Mouse (Mus musculus) adrenal gland, postnatal 14 days (tissue): ENCODE data around the gene Gm40460. TPM values are rescaled to one million over a fixed set of nuclear protein-coding genes. Genes with fewer than 3 reads are reported as not detected.

ENCODE experiments used
- total RNA-seq: library from RNA; stranded (reverse); gene quantifications from 2 replicates; pipeline ENCODE4 v1.2.3, GENCODE M21; 2021

The Gm40460 gene
- total RNA-seq, 1 experiment from 2014 or later: not detected

Other genes with a start within 250 kb of the Gm40460 start
- gene Mob2, start 180.0 kb downstream of the Gm40460 start, total RNA-seq: 47.4 and 48.6 TPM in 2 replicates
- gene Dusp8, start 145.2 kb downstream of the Gm40460 start, total RNA-seq: 7.3 and 8.4 TPM in 2 replicates
- not detected in 2 replicates for gene Gm45618, start 120.3 kb downstream of the Gm40460 start, total RNA-seq
- gene Gm39115, start 105.0 kb downstream of the Gm40460 start, total RNA-seq: not detected in 2 replicates
- not detected in 2 replicates for gene Gm45337, start 96.5 kb downstream of the Gm40460 start, total RNA-seq
- not detected in 2 replicates for gene Gm29735, start 84.0 kb downstream of the Gm40460 start, total RNA-seq
- not detected in 2 replicates for gene Gm4553, start 75.3 kb downstream of the Gm40460 start, total RNA-seq
- not detected in 2 replicates for gene Krtap5-2, start 65.1 kb downstream of the Gm40460 start, total RNA-seq
- gene Gm10153, start 50.7 kb downstream of the Gm40460 start, total RNA-seq: not detected in 2 replicates
- not detected in 2 replicates for gene Krtap5-3, start 39.7 kb downstream of the Gm40460 start, total RNA-seq
- gene Gm7579, start 29.2 kb downstream of the Gm40460 start, total RNA-seq: not detected in 2 replicates
- not detected in 2 replicates for gene Krtap5-5, start 11.1 kb downstream of the Gm40460 start, total RNA-seq
- not detected in 2 replicates for gene Gm2431, start 17.3 kb upstream of the Gm40460 start, total RNA-seq
- gene Gm4559, start 33.3 kb upstream of the Gm40460 start, total RNA-seq: not detected in 2 replicates
- gene Krtap5-1, start 56.0 kb upstream of the Gm40460 start, total RNA-seq: not detected in 2 replicates
- gene Krtap5-4, start 62.5 kb upstream of the Gm40460 start, total RNA-seq: not detected in 2 replicates
- gene Ifitm10, start 132.7 kb upstream of the Gm40460 start, total RNA-seq: 3.8 and 5.1 TPM in 2 replicates
- 1.4 TPM in 1 of 2 replicates, not detected in the other for gene Gm49369, start 141.6 kb upstream of the Gm40460 start, total RNA-seq
- 678 and 680 TPM in 2 replicates for gene Ctsd, start 147.0 kb upstream of the Gm40460 start, total RNA-seq
- gene Syt8, start 193.8 kb upstream of the Gm40460 start, total RNA-seq: not detected in 2 replicates
- 0.56 and 0.67 TPM in 2 replicates for gene Tnni2, start 200.7 kb upstream of the Gm40460 start, total RNA-seq
- 20.4 and 52.3 TPM in 2 replicates for gene Lsp1, start 219.7 kb upstream of the Gm40460 start, total RNA-seq